In the genomic region with DNA sequence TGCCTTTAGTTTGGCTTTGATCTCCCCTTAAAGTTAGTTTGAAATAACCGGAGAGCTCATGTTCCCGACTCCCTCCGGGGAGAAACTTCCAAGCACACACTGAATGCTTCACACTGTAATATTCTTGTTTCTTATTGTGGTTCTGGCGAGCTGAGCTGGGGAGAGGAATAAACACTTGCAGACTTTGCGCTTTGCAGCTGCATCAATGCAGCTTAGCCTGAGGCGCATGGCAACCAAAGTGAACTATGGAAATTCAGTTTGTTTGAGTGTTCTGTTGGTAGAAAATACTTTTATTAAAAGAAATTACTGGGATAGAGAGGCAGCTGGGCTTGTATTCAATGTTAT, we compare ENCODE assay signal across 10 mouse cellular contexts.
DNase-seq lines count a peak whose midpoint lies in the region; ATAC-seq lines count a peak whose summit lies in the region.
"Had no signal": no experiment of that assay in that cellular context is flagged by ENCODE, and none has a peak within 500 bp of the region (broad histone marks: within the 10 kb centered on the region; RNA-seq: fewer than 3 reads in every experiment).

No protein-coding gene starts in this region.

- ATAC-seq in kidney, embryonic 14.5 days (ENCODE audit: low FRiP score, low TSS enrichment), result no peak
- ATAC-seq in embryonic facial prominence, embryonic 11.5 days (replicated peaks; ENCODE audit: insufficient number of reproducible peaks, low FRiP score, low TSS enrichment, low read depth), result no peak
- ATAC-seq in hindbrain, embryonic 12.5 days (ENCODE audit: low FRiP score), result no peak
- peak; percentile 44; the same call in 1 of the 2 replicates for ATAC-seq in midbrain, embryonic 15.5 days (replicated peaks)
- ATAC-seq in megakaryocyte progenitor cell, adult 5-6 weeks (replicated peaks; ENCODE audit: poor library complexity), result no peak

- WGBS in kidney, embryonic 14.5 days, result 56% methylated on average over 6 of the region's 6 CpGs
- 17% methylated on average over 6 of the region's 6 CpGs for WGBS in embryonic facial prominence, embryonic 11.5 days
- WGBS in hindbrain, embryonic 12.5 days, result 23% methylated on average over 6 of the region's 6 CpGs
- WGBS in midbrain, embryonic 15.5 days, result 9% methylated on average over 6 of the region's 6 CpGs

- 0 out of 2 replicates have a peak overlapping the region, but pooled peaks have one; percentile 28 for H3K9ac ChIP-seq in kidney, embryonic 14.5 days (ENCODE audit: low read depth, low read length)
- peak overlapping the region; percentile 48 for H3K9ac ChIP-seq in embryonic facial prominence, embryonic 11.5 days (replicated peaks; ENCODE audit: low read length)
- H3K9ac ChIP-seq in hindbrain, embryonic 12.5 days, result no peak overlapping the region
- 0 out of 2 replicates have a peak overlapping the region, but pooled peaks have one; percentile 13 for H3K9ac ChIP-seq in midbrain, embryonic 15.5 days

- H3K27me3 ChIP-seq in kidney, embryonic 14.5 days (ENCODE audit: control insufficient read depth, insufficient read depth, low read length), result no peaks in the 10 kb centered on the region
- no peaks in the 10 kb centered on the region for H3K27me3 ChIP-seq in embryonic facial prominence, embryonic 11.5 days (ENCODE audit: control insufficient read depth, insufficient read depth, low read length)
- no peaks in the 10 kb centered on the region for H3K27me3 ChIP-seq in hindbrain, embryonic 12.5 days
- no peaks in the 10 kb centered on the region for H3K27me3 ChIP-seq in midbrain, embryonic 15.5 days (replicated peaks)

- H3K36me3 ChIP-seq in kidney, embryonic 14.5 days (ENCODE audit: control insufficient read depth, insufficient read depth, low read length), result no peaks in the 10 kb centered on the region
- no peaks in the 10 kb centered on the region for H3K36me3 ChIP-seq in embryonic facial prominence, embryonic 11.5 days (replicated peaks; ENCODE audit: control insufficient read depth, insufficient read depth, low read depth, low read length)
- no peaks in the 10 kb centered on the region for H3K36me3 ChIP-seq in hindbrain, embryonic 12.5 days
- H3K36me3 ChIP-seq in midbrain, embryonic 15.5 days (replicated peaks), result no peaks in the 10 kb centered on the region

- H3K27ac ChIP-seq in kidney, embryonic 14.5 days (ENCODE audit: low read depth, low read length), result 0 out of 2 replicates have a peak overlapping the region, but pooled peaks have one; percentile 24
- no peak overlapping the region; the same call in 1 of the 2 replicates for H3K27ac ChIP-seq in embryonic facial prominence, embryonic 11.5 days (replicated peaks; ENCODE audit: low read depth, low read length)
- H3K27ac ChIP-seq in hindbrain, embryonic 12.5 days, result peak overlapping the region; percentile 64
- peak overlapping the region; percentile 53 for H3K27ac ChIP-seq in midbrain, embryonic 15.5 days

- peaks cover 5% of the 10 kb centered on the region; the same call in 1 of the 2 replicates for H3K4me1 ChIP-seq in kidney, embryonic 14.5 days (ENCODE audit: control insufficient read depth, insufficient read depth, low read length)
- peaks cover 3% of the 10 kb centered on the region; the same call in 1 of the 2 replicates for H3K4me1 ChIP-seq in embryonic facial prominence, embryonic 11.5 days (ENCODE audit: control insufficient read depth, insufficient read depth, low read length)
- peaks cover 19% of the 10 kb centered on the region for H3K4me1 ChIP-seq in hindbrain, embryonic 12.5 days
- peaks cover 19% of the 10 kb centered on the region for H3K4me1 ChIP-seq in midbrain, embryonic 15.5 days

- no peak overlapping the region for H3K4me3 ChIP-seq in kidney, embryonic 14.5 days (ENCODE audit: low read length)
- H3K4me3 ChIP-seq in embryonic facial prominence, embryonic 11.5 days (ENCODE audit: low read depth, low read length), result peak overlapping the region; percentile 11; the same call in 1 of the 2 replicates
- peak overlapping the region; percentile 20 for H3K4me3 ChIP-seq in hindbrain, embryonic 12.5 days
- peak overlapping the region; percentile 25 for H3K4me3 ChIP-seq in midbrain, embryonic 15.5 days

- no peak overlapping the region for H3K4me2 ChIP-seq in kidney, embryonic 14.5 days (replicated peaks; ENCODE audit: low read depth, low read length)
- H3K4me2 ChIP-seq in embryonic facial prominence, embryonic 11.5 days (ENCODE audit: low read depth, low read length), result peak overlapping the region; percentile 41
- peak overlapping the region; percentile 47 for H3K4me2 ChIP-seq in hindbrain, embryonic 12.5 days (replicated peaks)
- peak overlapping the region; percentile 47 for H3K4me2 ChIP-seq in midbrain, embryonic 15.5 days

- H3K9me3 ChIP-seq in kidney, embryonic 14.5 days (ENCODE audit: control insufficient read depth, low read length), result no peaks in the 10 kb centered on the region
- H3K9me3 ChIP-seq in embryonic facial prominence, embryonic 11.5 days (replicated peaks; ENCODE audit: control insufficient read depth, low read length), result no peaks in the 10 kb centered on the region
- no peaks in the 10 kb centered on the region for H3K9me3 ChIP-seq in hindbrain, embryonic 12.5 days (replicated peaks)
- no peaks in the 10 kb centered on the region for H3K9me3 ChIP-seq in midbrain, embryonic 15.5 days

- no peak for DNase-seq in kidney, adult 11 months
- DNase-seq in embryonic facial prominence, embryonic 11.5 days (ENCODE audit: low spot score), result peak; percentile 69
- DNase-seq in lung, adult 18-20 months, result no peak
- no peak for DNase-seq in MN1 (ENCODE audit: low spot score)
- DNase-seq: heart, adult 18-20 months; kidney, adult 2 months had no signal
